Mouse (Mus musculus): ENCODE results near the gene Dhx38.

Dhx38 gene

DNA sequence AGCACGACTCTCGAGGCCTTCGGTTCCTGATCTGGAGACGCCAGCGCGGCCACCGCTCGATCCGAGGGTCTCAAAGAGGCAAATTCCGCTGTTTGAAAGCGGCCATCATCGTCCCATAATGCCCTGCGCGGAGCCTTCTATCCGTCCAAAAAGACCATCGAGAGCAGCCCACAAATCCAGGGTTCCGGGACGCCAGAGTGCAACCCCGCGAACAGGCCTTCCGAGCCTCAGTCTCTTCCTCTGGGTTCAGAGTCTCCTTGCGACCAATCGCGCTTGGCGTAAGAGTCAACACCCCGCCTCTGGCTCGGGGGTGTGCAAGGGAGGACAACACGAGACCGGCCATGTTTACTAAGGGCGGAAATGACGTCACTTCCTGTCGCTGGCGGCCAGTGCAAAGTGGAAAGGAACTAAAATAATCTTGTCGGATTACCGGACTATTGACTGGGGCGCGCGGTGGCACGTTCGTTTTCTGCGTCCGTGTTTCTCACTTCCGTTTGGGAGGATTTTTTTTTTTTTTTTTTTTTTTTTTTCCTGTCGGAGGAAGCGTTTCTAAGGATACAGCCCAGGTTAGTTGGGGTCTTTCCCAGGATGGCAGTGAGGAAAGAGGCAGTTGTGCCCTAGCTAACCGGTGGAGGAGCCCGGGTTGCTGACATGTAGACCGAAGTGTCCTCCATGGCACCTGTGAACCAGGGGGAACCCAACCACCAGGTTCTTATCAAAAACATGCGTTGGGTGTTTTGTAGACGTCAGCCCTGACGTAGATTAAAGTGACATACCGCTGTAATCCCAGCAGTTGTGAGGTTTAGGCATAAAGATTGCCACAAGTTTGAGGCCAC, at the start of gene Dhx38, which contains the start of gene Txnl4b:
Gene Dhx38, minus strand, starts transcription at position 364 of the 836 bp plus-strand sequence.
Gene Txnl4b, plus strand, starts transcription at position 395 of the 836 bp plus-strand sequence.
- peak; percentile 97 to 98 for DNase-seq (ENCODE audit: low spot score in 2 of 2)

DNA sequence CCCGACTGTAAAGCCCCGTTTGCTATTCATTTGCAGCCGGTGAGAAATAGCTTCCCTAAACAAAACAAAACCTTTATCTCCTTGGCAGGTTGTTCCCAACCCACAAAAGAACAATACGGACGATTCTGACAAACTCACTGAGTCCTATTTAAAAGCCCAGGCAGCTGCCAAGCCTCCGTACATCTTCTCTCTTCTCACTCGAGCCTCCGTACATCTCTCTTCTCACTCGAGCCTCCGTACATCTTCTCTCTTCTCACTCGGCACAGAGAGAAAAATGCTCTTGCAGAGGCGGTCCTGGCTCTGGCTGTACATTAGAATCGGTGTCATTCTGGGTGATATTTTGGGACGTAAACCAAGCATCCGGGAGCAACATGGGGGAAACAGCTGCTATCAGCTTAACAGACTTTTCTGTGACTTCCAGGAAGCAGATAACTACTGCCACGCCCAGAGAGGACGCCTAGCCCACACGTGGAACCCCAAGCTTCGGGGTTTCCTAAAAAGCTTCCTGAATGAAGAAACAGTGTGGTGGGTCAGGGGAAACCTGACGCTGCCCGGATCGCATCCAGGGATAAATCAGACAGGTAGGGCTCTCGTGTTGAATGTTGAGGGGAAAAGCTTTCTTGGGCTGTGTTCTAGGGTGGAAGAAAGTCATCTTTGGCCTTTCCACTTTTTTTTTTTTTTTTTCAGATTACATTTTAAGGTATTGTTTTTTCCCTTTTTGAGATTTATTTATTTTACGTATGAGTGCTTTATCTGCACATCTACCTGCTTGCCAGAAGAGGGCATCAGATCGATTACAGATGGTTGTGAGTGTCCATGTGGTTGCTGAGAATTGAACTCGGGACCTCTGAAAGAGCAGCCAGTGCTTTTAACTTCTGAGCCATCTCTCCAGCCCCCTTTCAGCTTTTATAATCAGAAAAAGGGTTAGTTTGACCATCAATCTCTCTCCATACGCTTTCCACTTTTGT, 48.9 kb upstream of the Dhx38 start, which contains the start of gene Pkd1l3:
Gene Pkd1l3, plus strand, starts transcription at position 275 of the 968 bp plus-strand sequence.
- DNase-seq (ENCODE audit: low spot score in 2 of 2), result no peak

DNA sequence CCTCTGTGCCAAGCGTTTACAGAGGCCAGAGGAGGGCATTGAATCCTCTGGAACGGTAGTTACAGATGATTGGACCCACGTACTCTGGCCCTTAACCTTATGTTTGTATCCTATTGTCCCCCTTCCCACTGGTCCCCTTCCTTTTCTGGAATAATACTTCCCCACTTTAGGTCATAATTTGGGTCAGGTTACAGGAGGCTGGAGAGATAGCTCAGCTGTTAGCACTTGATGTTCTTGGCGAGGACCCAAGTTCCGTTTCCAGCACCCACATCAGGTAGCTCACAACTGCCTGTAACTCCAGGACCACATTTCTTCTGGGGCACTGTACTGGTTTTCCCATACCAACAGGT, 43.5 kb upstream of the Dhx38 start:
- no peak for DNase-seq (ENCODE audit: low spot score in 2 of 2)

- DNase-seq (ENCODE audit: low spot score in 2 of 2), result peak; percentile 94 to 95
These were observed 42.9 kb upstream of the Dhx38 start, which contains the start of gene Dhodh for GRCm38 (mm10) chr8:109608271-109609152. Gene Dhodh (minus strand): TSS chr8:109608673.

DNA sequence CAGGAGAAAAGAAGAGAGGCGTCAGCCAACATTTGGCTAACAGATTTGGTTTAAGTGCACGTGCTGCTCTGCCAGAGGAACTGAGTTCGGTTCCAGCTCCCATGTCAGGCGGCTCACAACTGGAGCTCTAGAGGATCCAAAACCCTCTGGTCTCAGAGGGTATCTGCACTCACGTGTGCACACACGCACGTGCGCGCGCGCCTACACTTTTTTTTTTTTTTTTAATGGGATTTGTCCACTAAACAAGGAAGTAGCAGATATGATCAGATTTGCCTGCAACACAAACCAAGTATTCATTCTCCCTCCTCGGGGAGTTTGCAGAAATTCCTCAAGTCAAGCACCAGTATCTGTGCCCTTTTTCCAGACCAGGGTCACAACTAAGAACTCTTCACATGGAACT, 42.0 kb upstream of the Dhx38 start:
- DNase-seq (ENCODE audit: low spot score in 2 of 2), result no peak

- no peak for DNase-seq (ENCODE audit: low spot score in 2 of 2)
These were observed 41.1 kb upstream of the Dhx38 start for GRCm38 (mm10) chr8:109606725-109607124.

- peak in 1 of 2 experiments; percentile 63 for DNase-seq (ENCODE audit: low spot score in 2 of 2)
These were observed 30.2 kb upstream of the Dhx38 start for GRCm38 (mm10) chr8:109595854-109596253.

- DNase-seq (ENCODE audit: low spot score in 2 of 2), result peak in 1 of 2 experiments; percentile 36
These were observed 27.6 kb upstream of the Dhx38 start for GRCm38 (mm10) chr8:109593117-109593788.

GRCm38 (mm10) chr8:109592164-109592563, 26.5 kb upstream of the Dhx38 start:
- no peak for DNase-seq (ENCODE audit: low spot score in 2 of 2)

- DNase-seq (ENCODE audit: low spot score in 2 of 2), result no peak
These were observed 25.7 kb upstream of the Dhx38 start for GRCm38 (mm10) chr8:109591367-109591766.

DNA sequence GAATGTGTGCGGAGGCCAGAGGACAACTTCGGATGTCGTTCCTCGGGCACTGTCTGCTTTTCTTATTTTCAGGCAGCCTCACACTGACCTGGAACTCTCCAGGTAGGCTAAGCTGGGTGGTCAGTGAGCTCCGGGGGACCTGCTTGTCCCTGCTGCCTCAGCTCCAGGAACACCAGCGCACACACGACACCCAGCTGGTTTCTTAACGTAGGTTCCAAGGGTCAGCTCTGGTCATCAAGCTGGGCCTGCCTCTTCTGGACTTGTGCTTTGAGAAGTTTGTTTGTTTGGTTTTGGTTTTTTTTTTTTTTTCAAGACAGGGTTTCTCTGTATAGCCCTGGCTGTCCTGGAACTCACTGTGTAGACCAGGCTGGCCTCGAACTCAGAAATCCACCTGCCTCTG, 25.2 kb upstream of the Dhx38 start:
- no peak for DNase-seq (ENCODE audit: low spot score in 2 of 2)

DNA sequence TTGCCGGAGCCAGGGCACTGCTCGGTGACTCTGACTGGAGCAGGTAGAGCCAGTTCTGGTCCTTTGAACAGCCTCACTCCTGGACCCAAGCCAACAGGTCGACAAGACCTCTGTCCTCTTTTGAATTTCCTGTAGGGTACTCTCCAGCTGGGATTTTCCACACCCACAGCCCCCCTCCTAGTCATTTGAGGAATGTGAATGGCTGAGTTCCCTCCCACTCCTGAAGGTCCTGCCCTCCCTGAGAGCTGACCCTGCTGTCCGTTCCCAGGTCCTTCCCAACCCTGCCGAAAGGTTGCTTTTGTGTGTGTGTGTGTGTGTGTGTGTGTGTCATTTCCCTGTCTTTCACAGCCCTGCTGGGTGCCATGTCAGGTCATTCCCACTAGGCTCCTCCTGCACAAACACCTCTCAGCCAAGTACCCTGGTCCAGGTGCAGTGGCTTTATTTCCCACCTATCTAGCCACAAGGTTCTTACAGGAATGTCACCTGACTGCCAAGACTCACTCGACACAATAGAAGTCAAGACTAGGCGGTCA, 21.4 kb upstream of the Dhx38 start:
- no peak for DNase-seq (ENCODE audit: low spot score in 2 of 2)

- no peak for DNase-seq (ENCODE audit: low spot score in 2 of 2)
These were observed 20.0 kb upstream of the Dhx38 start for GRCm38 (mm10) chr8:109585652-109586051.

- no peak for DNase-seq (ENCODE audit: low spot score in 2 of 2)
These were observed 19.2 kb upstream of the Dhx38 start for GRCm38 (mm10) chr8:109584830-109585229.

- DNase-seq (ENCODE audit: low spot score in 2 of 2), result no peak
These were observed 18.6 kb upstream of the Dhx38 start for GRCm38 (mm10) chr8:109584293-109584692.

DNA sequence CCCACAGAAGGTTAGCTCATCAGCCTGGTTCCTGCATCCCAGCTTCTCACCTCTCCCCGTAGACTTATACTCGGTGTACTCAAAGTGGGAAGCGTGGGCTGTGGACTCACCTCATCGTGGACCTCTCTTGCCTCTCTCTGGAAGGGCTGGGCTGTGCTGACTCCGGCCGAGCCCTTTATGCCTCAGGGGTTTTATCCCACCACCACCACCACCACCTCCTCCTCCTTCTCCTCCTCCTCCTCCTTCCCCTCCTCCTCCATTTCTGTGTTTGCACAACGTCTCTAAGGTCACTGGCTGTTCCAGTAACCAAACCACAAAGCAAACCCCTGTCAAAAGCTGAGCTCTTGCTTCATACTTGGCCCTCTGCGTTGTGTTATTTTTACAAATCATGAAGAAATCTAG, 13.2 kb upstream of the Dhx38 start, which contains the start of gene Hp:
Gene Hp, minus strand, starts transcription at position 273 of the 402 bp plus-strand sequence.
- DNase-seq (ENCODE audit: low spot score in 2 of 2), result no peak

- DNase-seq (ENCODE audit: low spot score in 2 of 2), result no peak
These were observed 10.7 kb upstream of the Dhx38 start for GRCm38 (mm10) chr8:109576311-109576710.

DNA sequence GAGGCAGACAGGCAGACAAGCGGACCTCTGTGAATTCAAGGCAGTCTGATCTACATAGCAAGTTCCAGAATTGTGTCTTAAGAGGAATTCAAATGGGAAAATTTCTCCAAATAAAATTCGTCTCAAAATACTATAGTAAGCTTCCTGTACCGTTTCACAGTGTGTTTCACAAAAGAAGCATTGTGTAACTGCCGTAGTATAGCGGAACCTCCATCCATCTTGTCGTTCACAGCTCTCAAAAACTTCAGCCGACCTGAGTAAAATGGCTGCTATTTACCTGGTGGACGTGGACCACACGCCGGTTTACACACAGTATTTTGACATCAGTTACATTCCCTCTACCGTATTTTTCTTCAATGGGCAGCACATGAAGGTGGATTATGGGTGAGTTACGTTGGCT, 5.5 kb upstream of the Dhx38 start:
- DNase-seq (ENCODE audit: low spot score in 2 of 2), result no peak

DNA sequence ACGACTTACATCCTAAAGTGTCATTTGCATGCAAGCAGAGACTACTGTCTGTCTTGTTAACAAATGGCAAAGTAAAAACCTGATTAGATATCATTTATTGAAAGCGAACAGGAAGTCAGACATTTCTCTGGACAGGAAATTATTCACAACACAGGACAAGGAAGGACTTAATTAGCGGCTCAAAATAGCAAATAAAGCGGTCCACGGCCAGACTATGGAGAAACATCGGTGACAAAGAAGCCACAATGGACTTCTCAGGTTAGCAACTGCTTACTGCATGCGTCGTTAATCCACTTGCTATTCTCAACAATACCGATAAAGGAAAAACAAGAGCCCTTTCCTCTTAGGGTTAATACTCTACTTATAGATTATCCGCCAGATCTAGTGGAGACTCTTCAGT, 895 bp downstream of the Dhx38 start:
- DNase-seq (ENCODE audit: low spot score in 2 of 2), result no peak

GRCm38 (mm10) chr8:109563881-109564280, 1.8 kb downstream of the Dhx38 start:
- DNase-seq (ENCODE audit: low spot score in 2 of 2), result no peak
